Mouse (Mus musculus): ENCODE data around the gene Slc1a3.

- TF ChIP-seq EP300 (IDR thresholded peaks at IDR 0.05; ENCODE audit: insufficient read depth, low read depth, low read length): no peak
- peak; percentile 83 for TF ChIP-seq CTCF (IDR thresholded peaks at IDR 0.05)
- TF ChIP-seq POLR2A (IDR thresholded peaks at IDR 0.05; ENCODE audit: insufficient read depth, low read depth, low read length): no peak
Observed at GRCm38 (mm10) chr15:8633375-8633774, 77.2 kb downstream of the Slc1a3 start.

All from heart, adult 2 months (tissue).